Mouse (Mus musculus) heart, adult 2 months (tissue): Measurements from ENCODE around the gene Olfr484. TPM values are rescaled to one million over a fixed set of nuclear protein-coding genes. Genes with fewer than 3 reads are reported as not detected.
"Not testable (repeated sequence)": the region's sequence is repeated elsewhere in the genome, so short reads cannot be mapped to it uniquely, and the experiment has no call there.

Source experiments
- DNase-seq, 2 experiments: peaks; one replicate each; pipeline ENCODE4 v3.0.0; 2021
- H3K27ac ChIP-seq: fragments of 200-600 bp; 2 replicates; pipeline ENCODE4 v1.8.1; 2022
- H3K27me3 ChIP-seq: fragments of 200-500 bp; 2 replicates; pipeline ENCODE4 v1.6.1; 2012; ENCODE audit warnings: mild to moderate bottlenecking, low read length, inconsistent platforms, mixed read lengths; ENCODE audit not compliant: control insufficient read depth, insufficient read depth
- H3K36me3 ChIP-seq: fragments of 200-500 bp; 2 replicates; pipeline ENCODE4 v1.6.1; 2012; ENCODE audit warnings: low read length, inconsistent platforms; ENCODE audit not compliant: control insufficient read depth, insufficient read depth
- H3K4me1 ChIP-seq: fragments of 200-500 bp; 2 replicates; pipeline ENCODE4 v1.6.1; 2011; ENCODE audit warnings: low read length; ENCODE audit not compliant: control insufficient read depth, insufficient read depth
- H3K4me3 ChIP-seq: fragments of 200-600 bp; 2 replicates; pipeline ENCODE4 v1.8.1; 2022
- H3K79me2 ChIP-seq: fragments of 200-500 bp; replicated peaks from 2 replicates; pipeline ENCODE4 v1.6.1; 2012; ENCODE audit warnings: mild to moderate bottlenecking, inconsistent platforms, low read length, moderate library complexity, mixed read lengths; ENCODE audit not compliant: control insufficient read depth, insufficient read depth
- H3K9ac ChIP-seq: fragments of 200-500 bp; 2 replicates; pipeline ENCODE4 v1.6.1; 2012; ENCODE audit warnings: low read depth, mild to moderate bottlenecking, control low read depth, inconsistent platforms, low read length, mixed read lengths
- CTCF ChIP-seq: fragments of 200-600 bp; IDR thresholded peaks from 2 replicates; pipeline ENCODE4 v1.8.1; 2022; ENCODE audit warnings: antibody characterized with exemption, mild to moderate bottlenecking, moderate library complexity
- EP300 ChIP-seq: fragments of 200-500 bp; IDR thresholded peaks from 2 replicates; pipeline ENCODE4 v1.6.1; 2011; ENCODE audit warnings: low read depth, low read length, control low read depth; ENCODE audit not compliant: insufficient read depth
- POLR2A ChIP-seq: fragments of 200-500 bp; IDR thresholded peaks from 2 replicates; pipeline ENCODE4 v1.6.1; 2011; ENCODE audit warnings: mild to moderate bottlenecking, low read depth, low read length, control low read depth; ENCODE audit not compliant: insufficient read depth
- WGBS: fragments of 180-500 bp; shearing (Covaris S2); methylation state at CpG from one replicate; pipeline ENCODE4 v1.1.7; 2018; 5-methylcytosine and 5-hydroxymethylcytosine counted together
- intact Hi-C: fragments of 180-260 bp; cut with DNase I; formaldehyde crosslinking; loops from one replicate; pipeline ENCODE4 v1.15.1; 2025
- long read RNA-seq: library from polyadenylated mRNA; stranded (forward); transcript quantifications from one replicate; pipeline ENCODE4 v2.0.0, GENCODE M21; 2021
- polyA plus RNA-seq: library from polyadenylated mRNA; depleted of rRNA; stranded (reverse); fragments of >200 nt; gene quantifications from 2 replicates; pipeline ENCODE4 v1.2.3, GENCODE M21; 2012; rRNA removed
- total RNA-seq, 2 experiments: library from RNA; stranded (reverse); gene quantifications; 2 replicates each; pipeline ENCODE4 v1.2.3; 2021

The Olfr484 gene
- total RNA-seq (not detected), polyA plus RNA-seq (not detected in 2 replicates)
- long read RNA-seq, result 0 reads

DNA sequence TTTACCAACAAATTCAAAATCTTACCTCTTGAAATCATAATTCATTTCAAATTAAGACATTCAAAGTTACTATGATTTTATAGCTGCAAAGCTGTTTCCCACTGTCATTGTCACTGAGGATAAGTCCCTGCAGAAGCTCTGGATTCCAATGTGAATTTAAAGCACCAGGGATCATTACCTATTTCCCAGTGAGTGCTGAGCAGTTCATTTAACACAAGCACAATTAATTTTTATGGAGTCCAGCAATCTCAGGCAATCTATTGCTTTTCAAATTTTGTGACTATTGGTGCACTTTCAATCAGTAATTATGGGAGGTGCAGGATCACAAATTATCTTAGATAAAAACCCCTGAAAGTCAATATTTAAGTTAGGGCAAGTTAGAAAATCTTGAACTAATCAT is at the start of gene Olfr484:
Gene Olfr484 (minus strand): TSS at position 101 of the 400 bp plus-strand sequence.
- Histone ChIP-seq H3K27me3 (no peaks in the 10 kb centered on the region), H3K27ac (no peak within 1 kb of the TSS), H3K4me3 (no peak within 1 kb of the TSS), H3K9ac (no peak within 1 kb of the TSS), H3K79me2 (no peaks in the 10 kb centered on the region), H3K36me3 (no peaks in the 10 kb centered on the region), H3K4me1 (no peaks in the 10 kb centered on the region)
- DNase-seq, result no peak
- intact Hi-C loops, result no loop called here
- TF ChIP-seq POLR2A (no peak), CTCF (no peak), EP300 (no peak)

GRCm38 (mm10) chr7:108172642-108173041 is 45.4 kb upstream of the Olfr484 start, which contains the start of gene Olfr486:
Olfr486 (minus strand) TSS chr7:108172742.
- 83% methylated on average over 1 of the region's 1 CpGs for WGBS
- H3K27me3 ChIP-seq, H3K4me3 ChIP-seq, intact Hi-C loops, H3K4me1 ChIP-seq, H3K36me3 ChIP-seq, H3K79me2 ChIP-seq, DNase-seq, H3K27ac ChIP-seq, H3K9ac ChIP-seq: not testable (repeated sequence)

- no peak within 1 kb of the TSS for H3K9ac ChIP-seq
- no peaks in the 10 kb centered on the region for H3K36me3 ChIP-seq
- intact Hi-C loops, result no loop called here
- DNase-seq, result no peak
- H3K4me3 ChIP-seq, result no peak within 1 kb of the TSS
- TF ChIP-seq EP300 (no peak), CTCF (no peak), POLR2A (no peak)
- H3K79me2 ChIP-seq, result no peaks in the 10 kb centered on the region
- H3K27ac ChIP-seq, result no peak within 1 kb of the TSS
- no peaks in the 10 kb centered on the region for H3K4me1 ChIP-seq
- no peaks in the 10 kb centered on the region for H3K27me3 ChIP-seq
Observed at GRCm38 (mm10) chr7:108159771-108160170, 32.5 kb upstream of the Olfr484 start, which contains the start of gene Olfr485. Olfr485 (minus strand) TSS chr7:108159871.

DNA sequence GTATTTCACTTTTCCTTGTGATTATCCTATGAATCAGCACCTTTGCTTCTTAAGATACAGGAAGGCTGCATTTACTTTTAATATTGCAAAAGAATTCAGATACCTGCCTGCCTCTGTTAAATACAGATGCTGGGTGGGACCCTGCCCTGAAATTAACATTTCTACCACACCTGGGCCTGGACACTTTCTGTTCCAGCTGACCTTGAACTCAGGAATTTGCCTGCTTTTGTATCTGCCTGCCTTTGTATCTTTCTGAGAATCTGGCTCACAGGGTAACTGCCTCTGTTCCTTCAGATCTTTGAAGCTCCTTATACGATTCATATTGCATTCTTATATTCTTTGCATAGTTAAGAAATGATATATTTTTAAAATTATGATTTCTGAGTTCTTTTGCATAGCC is 5.8 kb downstream of the Olfr484 start:
- TF ChIP-seq EP300 (no peak), POLR2A (no peak), CTCF (no peak)
- intact Hi-C loops, result no loop called here
- H3K27ac ChIP-seq, result no peak overlapping the region
- no peak for DNase-seq
- H3K9ac ChIP-seq, result no peak overlapping the region
- 38% methylated on average over 1 of the region's 1 CpGs for WGBS
- H3K79me2 ChIP-seq, result no peaks in the 10 kb centered on the region
- no peaks in the 10 kb centered on the region for H3K4me1 ChIP-seq
- H3K4me3 ChIP-seq, result no peak overlapping the region
- no peaks in the 10 kb centered on the region for H3K27me3 ChIP-seq
- no peaks in the 10 kb centered on the region for H3K36me3 ChIP-seq

- 4% methylated on average over 1 of the region's 1 CpGs for WGBS
- no peak overlapping the region for H3K9ac ChIP-seq
Observed at GRCm38 (mm10) chr7:108120681-108121080, 6.6 kb downstream of the Olfr484 start.

DNA sequence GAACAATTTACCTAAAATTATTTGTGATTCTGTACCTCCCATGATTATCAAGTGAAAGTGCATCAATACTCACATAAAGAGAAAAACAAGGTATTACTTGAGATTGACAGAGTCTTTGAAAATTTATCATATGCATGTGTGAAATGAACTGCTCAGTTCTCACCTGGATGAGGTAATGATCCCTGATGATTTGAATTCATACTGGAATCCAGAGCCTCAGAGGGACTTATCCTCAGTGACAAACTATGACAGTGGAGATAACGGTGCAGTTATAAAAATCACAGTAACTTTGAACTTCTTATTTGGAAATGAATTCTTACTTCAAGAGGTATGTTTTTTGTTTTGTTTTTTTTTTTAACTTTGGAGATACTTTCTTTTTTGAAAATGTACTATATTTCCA is 26.7 kb downstream of the Olfr484 start, which contains the start of gene Olfr483:
Gene Olfr483 (plus strand): TSS at position 301 of the 400 bp plus-strand sequence.
- no peak for DNase-seq
- Histone ChIP-seq H3K79me2 (no peaks in the 10 kb centered on the region), H3K27me3 (no peaks in the 10 kb centered on the region), H3K4me3 (no peak within 1 kb of the TSS), H3K36me3 (no peaks in the 10 kb centered on the region), H3K4me1 (no peaks in the 10 kb centered on the region), H3K27ac (no peak within 1 kb of the TSS), H3K9ac (no peak within 1 kb of the TSS)
- no peak for TF ChIP-seq EP300
- intact Hi-C loops, result no loop called here
- WGBS, result 61% methylated on average over 1 of the region's 1 CpGs

More at GRCm38 (mm10) chr7:108120681-108121080, 6.6 kb downstream of the Olfr484 start:
- no peaks in the 10 kb centered on the region for H3K27me3 ChIP-seq
- no peak for TF ChIP-seq CTCF
- TF ChIP-seq EP300, result no peak
- no peak for TF ChIP-seq POLR2A
- H3K79me2 ChIP-seq, result no peaks in the 10 kb centered on the region
- intact Hi-C loops, result no loop called here
- H3K27ac ChIP-seq, result no peak overlapping the region
- no peak for DNase-seq
- H3K4me3 ChIP-seq, result no peak overlapping the region
- H3K4me1 ChIP-seq, result no peaks in the 10 kb centered on the region
- no peaks in the 10 kb centered on the region for H3K36me3 ChIP-seq
